Mouse (Mus musculus): ENCODE measurements around the gene Sept9.

- TF ChIP-seq TCF3 (IDR thresholded peaks at IDR 0.05; ENCODE audit: insufficient read length, low read depth) (no peak), E2F4 (IDR thresholded peaks at IDR 0.05; ENCODE audit: insufficient read depth) (no peak), MYOG (IDR thresholded peaks at IDR 0.05; ENCODE audit: control insufficient read depth in 1 of 3, insufficient read depth in 1 of 3, insufficient read length in 2 of 3, low read depth in 2 of 3) (no peak), POLR2A (IDR thresholded peaks at IDR 0.05; ENCODE audit: insufficient read length, low read depth) (no peak), POLR2AphosphoS2 (IDR thresholded peaks at IDR 0.05; ENCODE audit: insufficient read length, low read depth) (no peak), TCF12 (IDR thresholded peaks at IDR 0.05; ENCODE audit: insufficient read depth, poor library complexity, severe bottlenecking) (no peak)
Observed at GRCm38 (mm10) chr11:117220777-117221176, 21.3 kb downstream of the Sept9 start.
